Mouse (Mus musculus): ENCODE results near the gene Dgki.

- no peak for TF ChIP-seq POLR2A (IDR thresholded peaks at IDR 0.05; ENCODE audit: low read depth, low read length)
- no peak for TF ChIP-seq CTCF (IDR thresholded peaks at IDR 0.05; ENCODE audit: extremely low read depth, insufficient read length, insufficient replicate concordance, low read depth, low read length)
These were observed 58.5 kb downstream of the Dgki start for GRCm38 (mm10) chr6:37241434-37241833.
